Mouse (Mus musculus): ENCODE measurements at regions not wholly inside any gene's neighbourhood (a gene's known extent, or its start where the extent isn't known, plus 50 kb on each side); places are given as distances from the start of the nearest gene placed in this dataset.

DNA sequence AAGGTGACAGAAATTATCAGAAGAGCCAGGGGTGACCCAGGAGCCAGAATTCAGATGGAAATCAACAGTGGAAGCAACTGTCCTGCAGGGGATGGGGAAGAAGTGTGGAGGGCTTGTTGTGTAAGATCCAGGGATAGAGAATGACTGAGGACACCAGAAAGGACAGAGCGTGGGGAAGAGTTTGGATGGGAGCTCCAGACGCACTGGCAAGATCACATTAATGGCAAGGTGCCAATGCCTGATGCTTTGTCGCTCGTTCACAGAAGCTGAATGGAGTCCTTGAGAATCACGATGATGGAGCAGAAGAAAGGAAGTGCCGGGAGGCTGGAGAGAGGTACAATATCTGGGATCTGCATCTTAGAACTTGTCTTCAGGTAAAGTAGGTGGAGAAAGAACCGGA lies 519.0 kb upstream of the Fam160b2 start:
- TF ChIP-seq POLR2A (IDR thresholded peaks at IDR 0.05; ENCODE audit: insufficient read depth, low read length) = no peak
- TF ChIP-seq CTCF (IDR thresholded peaks at IDR 0.05; ENCODE audit: low read depth, low read length) = no peak

All from ES-Bruce4 (cell line).